In genomic region chr10:127371023-127371422, GRCm38 (mm10) we compare ENCODE assay signal across 29 mouse cellular contexts. TPM values are rescaled to one million over a fixed set of nuclear protein-coding genes. Genes with fewer than 3 reads are reported as not detected.
DNase-seq lines count a peak whose midpoint lies in the region; ATAC-seq and TF ChIP-seq lines count a peak whose summit lies in the region.
"Had no signal": no experiment of that assay in that cellular context is flagged by ENCODE, and none has a peak within 500 bp of the region (broad histone marks: within the 10 kb centered on the region; RNA-seq: fewer than 3 reads in every experiment).

No protein-coding gene starts in this region.

- H3K4me1 ChIP-seq in liver, adult 2 months (ENCODE audit: control insufficient read depth, insufficient read depth, low read length) = peaks cover 16% of the 10 kb centered on the region
- H3K4me1 ChIP-seq in liver, postnatal 0 days (ENCODE audit: insufficient read depth) = peaks cover 2% of the 10 kb centered on the region; the same call in 1 of the 2 replicates
- 0 out of 2 replicates have a peak, but pooled peaks cover 3% of the 10 kb centered on the region for H3K4me1 ChIP-seq in liver, embryonic 12.5 days
- peaks cover 9% of the 10 kb centered on the region for H3K4me1 ChIP-seq in olfactory bulb, adult 2 months (ENCODE audit: control insufficient read depth, insufficient read depth, low read length)
- H3K4me1 ChIP-seq in heart, embryonic 10.5 days = peaks cover 4% of the 10 kb centered on the region; the same call in 1 of the 2 replicates
- H3K4me1 ChIP-seq: embryonic facial prominence, embryonic 13.5 days; embryonic facial prominence, embryonic 15.5 days had no signal

- no peak for TF ChIP-seq CTCF in liver, adult 2 months (IDR thresholded peaks at IDR 0.05; ENCODE audit: low read depth, low read length)
- TF ChIP-seq CTCF in liver, postnatal 0 days (IDR thresholded peaks at IDR 0.05; ENCODE audit: low read depth) = no peak
- TF ChIP-seq CTCF in olfactory bulb, adult 2 months (IDR thresholded peaks at IDR 0.05; ENCODE audit: insufficient read depth, low read depth, low read length) = no peak

- no peaks in the 10 kb centered on the region for H3K36me3 ChIP-seq in liver, adult 2 months (ENCODE audit: control insufficient read depth, insufficient read depth, low read length)
- H3K36me3 ChIP-seq in liver, postnatal 0 days (replicated peaks; ENCODE audit: insufficient read depth, low read length) = no peaks in the 10 kb centered on the region
- no peaks in the 10 kb centered on the region for H3K36me3 ChIP-seq in liver, embryonic 12.5 days
- H3K36me3 ChIP-seq in heart, embryonic 10.5 days = no peaks in the 10 kb centered on the region
- H3K36me3 ChIP-seq: embryonic facial prominence, embryonic 13.5 days; embryonic facial prominence, embryonic 15.5 days; forebrain, embryonic 10.5 days; forebrain, embryonic 12.5 days had no signal

- no peaks in the 10 kb centered on the region for H3K27me3 ChIP-seq in liver, adult 2 months (ENCODE audit: control insufficient read depth, insufficient read depth, low read length)
- H3K27me3 ChIP-seq in liver, postnatal 0 days (ENCODE audit: insufficient read depth, low read length) = no peaks in the 10 kb centered on the region
- H3K27me3 ChIP-seq in liver, embryonic 12.5 days (replicated peaks) = 0 out of 2 replicates have a peak, but pooled peaks cover 9% of the 10 kb centered on the region
- no peaks in the 10 kb centered on the region for H3K27me3 ChIP-seq in heart, embryonic 10.5 days (ENCODE audit: insufficient read depth, poor library complexity, severe bottlenecking)
- H3K27me3 ChIP-seq: embryonic facial prominence, embryonic 13.5 days; embryonic facial prominence, embryonic 15.5 days; Patski had no signal

- no peak for DNase-seq in liver, adult 2 months (ENCODE audit: extremely low read depth, low read depth, low spot score)
- DNase-seq in liver = no peak
- no peak for DNase-seq in liver, postnatal 0 days
- no peak for DNase-seq in heart, embryonic 10.5 days (ENCODE audit: low spot score)
- DNase-seq: adrenal gland, adult 8-10 months; adrenal gland, postnatal 14 days; adrenal gland, postnatal 36 days; B cell, adult 2 months; cerebellum, adult 11-12 months; cerebellum, adult 2 months; cerebellum, adult 9-10 months; cerebellum, postnatal 10 days; cerebellum, postnatal 36 days; embryo, embryonic 11 days had no signal

- peak overlapping the region; percentile 99 for H3K27ac ChIP-seq in liver, adult 2 months (replicated peaks; ENCODE audit: insufficient read depth, low read depth, low read length)
- peak overlapping the region; percentile 66 for H3K27ac ChIP-seq in liver, postnatal 0 days (ENCODE audit: low read depth)
- H3K27ac ChIP-seq in liver, embryonic 12.5 days = no peak overlapping the region
- H3K27ac ChIP-seq in olfactory bulb, adult 2 months (ENCODE audit: insufficient read depth, low read depth, low read length) = peak overlapping the region; percentile 21; the same call in 1 of the 2 replicates
- H3K27ac ChIP-seq in heart, embryonic 10.5 days = no peak overlapping the region
- H3K27ac ChIP-seq: embryonic facial prominence, embryonic 13.5 days; embryonic facial prominence, embryonic 15.5 days; forebrain, embryonic 10.5 days; forebrain, embryonic 12.5 days had no signal

- H3K79me2 ChIP-seq in liver, adult 2 months (ENCODE audit: control insufficient read depth, insufficient read depth, low read length) = peaks cover 6% of the 10 kb centered on the region; the same call in 1 of the 2 replicates

- H3K9ac ChIP-seq in liver, adult 2 months (ENCODE audit: low read depth, low read length) = peak overlapping the region; percentile 60
- H3K9ac ChIP-seq in liver, postnatal 0 days (replicated peaks) = peak overlapping the region; percentile 31; the same call in 1 of the 2 replicates
- H3K9ac ChIP-seq in liver, embryonic 12.5 days = no peak overlapping the region
- H3K9ac ChIP-seq: embryonic facial prominence, embryonic 13.5 days; embryonic facial prominence, embryonic 15.5 days; forebrain, embryonic 12.5 days had no signal

- TF ChIP-seq POLR2A in liver, adult 2 months (IDR thresholded peaks at IDR 0.05; ENCODE audit: extremely low read depth, insufficient read depth, low read length) = no peak
- TF ChIP-seq POLR2A in olfactory bulb, adult 2 months (IDR thresholded peaks at IDR 0.05; ENCODE audit: insufficient read depth, low read depth, low read length) = no peak

- no peak for ATAC-seq in liver, postnatal 0 days
- ATAC-seq in liver, embryonic 12.5 days = no peak
- ATAC-seq: activated CD4-positive, CD25-positive, alpha-beta regulatory T cell, adult 4 months; CD4-positive, CD25-positive, alpha-beta regulatory T cell, adult 4 months; forebrain, embryonic 14.5 days; forebrain, embryonic 16.5 days; Patski had no signal

- H3K9me3 ChIP-seq in liver, postnatal 0 days (ENCODE audit: low read length) = no peaks in the 10 kb centered on the region
- H3K9me3 ChIP-seq in liver, embryonic 12.5 days (replicated peaks) = no peaks in the 10 kb centered on the region
- H3K9me3 ChIP-seq in heart, embryonic 10.5 days = no peaks in the 10 kb centered on the region
- H3K9me3 ChIP-seq: embryonic facial prominence, embryonic 13.5 days; embryonic facial prominence, embryonic 15.5 days; forebrain, embryonic 10.5 days; forebrain, embryonic 12.5 days had no signal

- 37% methylated on average over 2 of the region's 2 CpGs for WGBS in liver, adult 2 months
- WGBS in liver, postnatal 0 days (ENCODE audit: insufficient replicate concordance) = 55% methylated on average over 2 of the region's 2 CpGs
- 50% methylated on average over 2 of the region's 2 CpGs for WGBS in liver, embryonic 12.5 days (ENCODE audit: insufficient replicate concordance)
- WGBS in olfactory bulb, adult 2 months = 43% methylated on average over 2 of the region's 2 CpGs
- WGBS in heart, embryonic 10.5 days = 76% methylated on average over 2 of the region's 2 CpGs

- peak overlapping the region; percentile 49 for H3K4me2 ChIP-seq in liver, postnatal 0 days (ENCODE audit: low read depth, low read length)
- H3K4me2 ChIP-seq in liver, embryonic 12.5 days = no peak overlapping the region
- H3K4me2 ChIP-seq: embryonic facial prominence, embryonic 13.5 days; embryonic facial prominence, embryonic 15.5 days; forebrain, embryonic 12.5 days had no signal

- TF ChIP-seq EP300 in liver, postnatal 0 days (IDR thresholded peaks at IDR 0.05; ENCODE audit: low read depth) = no peak

- peak overlapping the region; percentile 28 for H3K4me3 ChIP-seq in liver, adult 2 months (ENCODE audit: insufficient read depth, low read depth, low read length)
- peak overlapping the region; percentile 20; the same call in 1 of the 2 replicates for H3K4me3 ChIP-seq in liver, postnatal 0 days (ENCODE audit: low read depth, low read length)
- H3K4me3 ChIP-seq in liver, embryonic 12.5 days = no peak overlapping the region
- H3K4me3 ChIP-seq in olfactory bulb, adult 2 months (ENCODE audit: insufficient read depth, low read depth, low read length) = no peak overlapping the region
- no peak overlapping the region for H3K4me3 ChIP-seq in heart, embryonic 10.5 days
- H3K4me3 ChIP-seq: embryonic facial prominence, embryonic 13.5 days; embryonic facial prominence, embryonic 15.5 days; erythroblast, embryonic 14.5 days; forebrain, embryonic 10.5 days; forebrain, embryonic 12.5 days had no signal

RNA-seq across cellular contexts. Expression of gene Inhbc, which starts 0.8 kb away (rescaled TPM):
- 8.2 and 18.4 TPM in 2 replicates for total RNA-seq in liver, adult 2 months (2014; rRNA removed)
- polyA plus RNA-seq in liver, adult 2 months (2012; rRNA removed) = 58.0 and 61.8 TPM in 2 replicates
- polyA plus RNA-seq in liver, postnatal 0 days (2015; fragmentation: Nextera tagmentation; extraction: Ambion mirVana) = 21.0 and 27.2 TPM in 2 replicates
- 1.1 and 1.5 TPM in 2 replicates for polyA plus RNA-seq in liver, embryonic 12.5 days (2016; fragmentation: Nextera tagmentation; extraction: Ambion mirVana)
- not detected in 2 replicates for polyA plus RNA-seq in olfactory bulb, adult 2 months (2012; ENCODE audit: insufficient read depth, insufficient read length, low replicate concordance, missing spikeins)
- polyA plus RNA-seq in heart, embryonic 10.5 days (2016; fragmentation: Nextera tagmentation; extraction: Ambion mirVana) = 0.31 TPM in 1 of 2 replicates, not detected in the other
- total RNA-seq: adrenal gland, adult 18-20 months; adrenal gland, adult 8-10 months; adrenal gland, postnatal 36 days; common myeloid progenitor, adult 5-6 weeks had no signal
- polyA plus RNA-seq: activated CD4-positive, CD25-positive, alpha-beta regulatory T cell, adult 4 months; CD4-positive, CD25-positive, alpha-beta regulatory T cell, adult 4 months; cerebellum, adult 2 months; embryonic facial prominence, embryonic 11.5 days; embryonic facial prominence, embryonic 13.5 days; embryonic facial prominence, embryonic 15.5 days; erythroblast, embryonic 14.5 days; forebrain, embryonic 10.5 days; forebrain, embryonic 12.5 days; forebrain, embryonic 14.5 days; forebrain, embryonic 16.5 days; Patski had no signal

RNA-seq across cellular contexts. Expression of gene R3hdm2, which starts 9.1 kb away (rescaled TPM):
- 15.8 and 17.5 TPM in 2 replicates for total RNA-seq in liver, adult 2 months (2014; rRNA removed)
- 66.9 and 70.1 TPM in 2 replicates for polyA plus RNA-seq in liver, adult 2 months (2012; rRNA removed)
- 16.6 and 17.3 TPM in 2 replicates for polyA plus RNA-seq in liver, postnatal 0 days (2015; fragmentation: Nextera tagmentation; extraction: Ambion mirVana)
- polyA plus RNA-seq in liver, embryonic 12.5 days (2016; fragmentation: Nextera tagmentation; extraction: Ambion mirVana) = 16.7 and 19.0 TPM in 2 replicates
- 475 and 884 TPM in 2 replicates for polyA plus RNA-seq in olfactory bulb, adult 2 months (2012; ENCODE audit: insufficient read depth, insufficient read length, low replicate concordance, missing spikeins)
- polyA plus RNA-seq in heart, embryonic 10.5 days (2016; fragmentation: Nextera tagmentation; extraction: Ambion mirVana) = 30.7 and 33.3 TPM in 2 replicates

RNA-seq across cellular contexts. Expression of gene Inhbe, which starts 16.8 kb away (rescaled TPM):
- 4.8 and 7.5 TPM in 2 replicates for total RNA-seq in liver, adult 2 months (2014; rRNA removed)
- polyA plus RNA-seq in liver, adult 2 months (2012; rRNA removed) = 20.8 and 22.6 TPM in 2 replicates
- polyA plus RNA-seq in liver, postnatal 0 days (2015; fragmentation: Nextera tagmentation; extraction: Ambion mirVana) = 18.4 and 29.0 TPM in 2 replicates
- 0.10 and 0.16 TPM in 2 replicates for polyA plus RNA-seq in liver, embryonic 12.5 days (2016; fragmentation: Nextera tagmentation; extraction: Ambion mirVana)
- polyA plus RNA-seq in olfactory bulb, adult 2 months (2012; ENCODE audit: insufficient read depth, insufficient read length, low replicate concordance, missing spikeins) = not detected in 2 replicates
- 0.04 TPM in 1 of 2 replicates, not detected in the other for polyA plus RNA-seq in heart, embryonic 10.5 days (2016; fragmentation: Nextera tagmentation; extraction: Ambion mirVana)
- total RNA-seq: adrenal gland, adult 18-20 months; adrenal gland, postnatal 36 days; common myeloid progenitor, adult 5-6 weeks had no signal
- polyA plus RNA-seq: CD4-positive, CD25-positive, alpha-beta regulatory T cell, adult 4 months; cerebellum, adult 2 months; embryonic facial prominence, embryonic 11.5 days; erythroblast, embryonic 14.5 days; forebrain, embryonic 10.5 days; forebrain, embryonic 12.5 days; forebrain, embryonic 14.5 days; forebrain, embryonic 16.5 days had no signal

RNA-seq across cellular contexts. Expression of gene Gli1, which starts 29.2 kb away (rescaled TPM):
- total RNA-seq in liver, adult 2 months (2014; rRNA removed) = not detected in 2 replicates
- 0.04 TPM in 2 replicates for polyA plus RNA-seq in liver, adult 2 months (2012; rRNA removed)
- 0.04 TPM in 2 replicates for polyA plus RNA-seq in liver, postnatal 0 days (2015; fragmentation: Nextera tagmentation; extraction: Ambion mirVana)
- polyA plus RNA-seq in liver, embryonic 12.5 days (2016; fragmentation: Nextera tagmentation; extraction: Ambion mirVana) = 0.94 and 1.1 TPM in 2 replicates
- not detected in 2 replicates for polyA plus RNA-seq in olfactory bulb, adult 2 months (2012; ENCODE audit: insufficient read depth, insufficient read length, low replicate concordance, missing spikeins)
- polyA plus RNA-seq in heart, embryonic 10.5 days (2016; fragmentation: Nextera tagmentation; extraction: Ambion mirVana) = 0.91 and 4.8 TPM in 2 replicates
- total RNA-seq: common myeloid progenitor, adult 5-6 weeks had no signal
- polyA plus RNA-seq: erythroblast, embryonic 14.5 days had no signal

RNA-seq across cellular contexts. Expression of gene Arhgap9, which starts 49.3 kb away (rescaled TPM):
- total RNA-seq in liver, adult 2 months (2014; rRNA removed) = 1.5 and 2.0 TPM in 2 replicates
- 1.8 and 2.1 TPM in 2 replicates for polyA plus RNA-seq in liver, adult 2 months (2012; rRNA removed)
- 13.5 and 14.8 TPM in 2 replicates for polyA plus RNA-seq in liver, postnatal 0 days (2015; fragmentation: Nextera tagmentation; extraction: Ambion mirVana)
- 15.9 and 16.9 TPM in 2 replicates for polyA plus RNA-seq in liver, embryonic 12.5 days (2016; fragmentation: Nextera tagmentation; extraction: Ambion mirVana)
- 260 TPM in 1 of 2 replicates, not detected in the other for polyA plus RNA-seq in olfactory bulb, adult 2 months (2012; ENCODE audit: insufficient read depth, insufficient read length, low replicate concordance, missing spikeins)
- 0.87 and 3.1 TPM in 2 replicates for polyA plus RNA-seq in heart, embryonic 10.5 days (2016; fragmentation: Nextera tagmentation; extraction: Ambion mirVana)
- polyA plus RNA-seq: Patski had no signal

Comparison
In these comparisons a context has a peak if more than half of its experiments do, and no peak if none do; other contexts are left out.
1. H3K27ac ChIP-seq: peak in liver, adult 2 months (single experiment), liver, postnatal 0 days (single experiment) and olfactory bulb, adult 2 months (single experiment); none in liver, embryonic 12.5 days (single experiment) and heart, embryonic 10.5 days (single experiment).
2. H3K4me3 ChIP-seq: peak in liver, adult 2 months (single experiment) and liver, postnatal 0 days (single experiment); none in liver, embryonic 12.5 days (single experiment), olfactory bulb, adult 2 months (single experiment) and heart, embryonic 10.5 days (single experiment).
3. RNA of gene Inhbe, which starts 16.8 kb away (polyA plus RNA-seq): 20.8 to 22.6 TPM in liver, adult 2 months and 18.4 to 29.0 TPM in liver, postnatal 0 days; 0.10 to 0.16 TPM in liver, embryonic 12.5 days, 0.04 TPM in heart, embryonic 10.5 days and not detected in olfactory bulb, adult 2 months; every median in the first group is over 10 times any median in the second.